Mouse (Mus musculus) CH12.LX (cell line): ENCODE data around the gene Pabpn1l.

Source experiments
- BHLHE40 ChIP-seq: IDR thresholded peaks from 2 replicates; pipeline ENCODE4 v1.6.1; 2011; ENCODE audit warnings: mild to moderate bottlenecking, low read depth, low read length, improper control_type of control experiment
- NELFE ChIP-seq: IDR thresholded peaks from 2 replicates; pipeline ENCODE4 v1.6.1; 2011; ENCODE audit warnings: low read depth, low read length, improper control_type of control experiment
- POLR2A ChIP-seq: IDR thresholded peaks from 2 replicates; pipeline ENCODE4 v1.6.1; 2011; ENCODE audit warnings: low read depth, mild to moderate bottlenecking, improper control_type of control experiment, low read length
- ZMIZ1 ChIP-seq: IDR thresholded peaks from 2 replicates; pipeline ENCODE4 v1.6.1; 2012; ENCODE audit warnings: low read depth, mild to moderate bottlenecking, inconsistent platforms, low read length, improper control_type of control experiment

GRCm38 (mm10) chr8:122670718-122671117 lies 48.2 kb upstream of the Pabpn1l start:
- TF ChIP-seq BHLHE40 (no peak), NELFE (no peak), ZMIZ1 (no peak), POLR2A (no peak)
